Mouse (Mus musculus) heart, adult 9 months (tissue): ENCODE data around the gene Cfap161.

Experiments
- DNase-seq, 2 experiments: peaks; one replicate each; pipeline ENCODE4 v3.0.0; 2022; ENCODE audit warnings: low spot score in 2 of 2

Cfap161 gene

DNA sequence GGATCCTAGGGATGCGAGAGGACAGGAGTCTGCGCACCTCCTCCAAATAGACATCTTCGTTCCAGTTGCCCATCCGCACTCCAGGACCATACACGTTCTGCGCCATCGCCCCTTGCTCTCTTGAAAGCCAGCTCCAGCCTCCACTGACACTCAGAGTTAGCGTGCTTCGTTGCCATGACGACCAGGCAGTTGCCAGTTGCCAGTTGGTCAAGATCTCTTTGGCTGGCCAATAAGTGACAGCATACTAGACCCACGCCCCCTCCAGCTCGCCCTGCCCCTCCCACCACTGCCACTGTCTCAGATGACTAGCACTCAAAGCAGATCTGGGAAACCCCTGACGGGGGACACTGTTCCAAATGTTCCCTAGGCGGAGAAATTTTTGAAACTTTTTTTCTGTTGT, at the start of gene Cfap161:
Gene Cfap161 (minus strand): TSS at position 176 of the 400 bp plus-strand sequence.
- no peak for DNase-seq

- DNase-seq: peak; percentile 4 to 5
These were observed 48.0 kb upstream of the Cfap161 start for GRCm38 (mm10) chr7:83842486-83843259.

- no peak for DNase-seq
These were observed 45.4 kb upstream of the Cfap161 start for GRCm38 (mm10) chr7:83840076-83840475.

GRCm38 (mm10) chr7:83838525-83839224, 44.0 kb upstream of the Cfap161 start:
- no peak for DNase-seq

DNA sequence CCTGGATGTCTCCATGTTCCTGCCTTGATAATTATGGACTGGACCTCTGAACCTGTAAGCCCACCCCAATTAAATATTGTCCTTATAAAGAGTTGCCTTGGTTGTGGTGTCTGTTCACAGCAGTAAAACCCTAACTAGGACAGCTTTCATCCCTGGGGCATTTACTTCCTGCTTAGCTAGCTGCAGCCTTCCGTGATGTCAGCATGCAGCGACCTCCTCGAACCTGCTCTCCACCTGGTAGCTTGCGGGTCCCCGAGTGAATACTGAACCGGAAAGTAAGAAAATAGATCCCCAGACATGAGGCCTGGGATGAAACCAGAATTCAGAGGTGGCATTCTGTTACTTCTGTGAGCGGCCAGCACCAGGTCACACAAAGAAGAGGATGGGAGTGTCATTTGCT, 34.7 kb upstream of the Cfap161 start:
- no peak for DNase-seq

DNA sequence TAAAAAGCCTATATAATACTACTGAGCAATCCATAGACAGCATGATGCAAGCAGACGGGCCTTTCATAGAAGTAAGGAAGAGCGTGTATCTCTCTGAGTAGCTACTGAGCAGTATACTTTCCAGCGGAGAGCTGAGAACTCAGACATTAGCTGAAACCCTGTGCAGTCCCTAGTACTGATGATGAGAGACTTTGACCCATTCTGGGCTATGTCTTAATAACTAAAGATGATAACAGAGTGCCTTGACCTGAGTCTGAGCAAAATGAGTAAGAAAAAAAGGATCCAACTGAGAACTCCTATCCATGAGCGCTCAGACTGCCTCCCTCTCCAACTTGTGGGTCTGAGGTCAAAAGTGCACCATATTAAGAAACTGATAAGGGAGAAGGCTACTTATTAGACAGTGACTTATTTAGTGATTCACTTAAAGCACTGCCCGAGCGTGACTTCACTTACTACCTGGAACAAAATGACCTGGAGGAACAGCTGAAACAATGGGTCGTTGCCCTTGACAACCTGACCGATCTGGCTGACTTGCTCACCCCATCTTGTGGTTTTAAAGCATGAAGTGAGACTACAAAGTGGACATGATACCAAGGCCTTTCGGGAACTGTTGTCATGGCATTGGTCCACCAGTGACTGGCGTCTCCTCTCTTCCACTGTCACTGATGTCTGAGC, 32.9 kb upstream of the Cfap161 start:
- no peak for DNase-seq

- no peak for DNase-seq
These were observed 32.1 kb upstream of the Cfap161 start for GRCm38 (mm10) chr7:83826808-83827207.

DNA sequence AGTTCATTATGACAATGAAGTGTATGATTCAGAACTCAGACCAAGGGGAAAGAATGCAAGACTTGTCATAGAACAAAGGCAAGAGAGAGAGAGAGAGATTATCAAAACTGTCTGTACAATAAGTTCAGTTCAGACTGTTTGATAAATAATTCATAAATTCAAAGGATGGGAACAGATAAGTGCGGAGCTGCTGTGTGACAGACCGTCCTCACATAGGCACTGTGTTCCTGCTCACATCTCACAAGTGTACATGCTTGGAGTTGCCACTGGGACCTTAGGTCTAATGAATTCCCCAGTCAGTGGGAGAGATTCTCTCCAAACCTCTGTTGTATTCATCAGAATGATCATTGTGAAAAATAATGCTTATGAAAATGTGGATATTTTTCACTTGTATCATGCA, 27.3 kb upstream of the Cfap161 start:
- no peak for DNase-seq

DNA sequence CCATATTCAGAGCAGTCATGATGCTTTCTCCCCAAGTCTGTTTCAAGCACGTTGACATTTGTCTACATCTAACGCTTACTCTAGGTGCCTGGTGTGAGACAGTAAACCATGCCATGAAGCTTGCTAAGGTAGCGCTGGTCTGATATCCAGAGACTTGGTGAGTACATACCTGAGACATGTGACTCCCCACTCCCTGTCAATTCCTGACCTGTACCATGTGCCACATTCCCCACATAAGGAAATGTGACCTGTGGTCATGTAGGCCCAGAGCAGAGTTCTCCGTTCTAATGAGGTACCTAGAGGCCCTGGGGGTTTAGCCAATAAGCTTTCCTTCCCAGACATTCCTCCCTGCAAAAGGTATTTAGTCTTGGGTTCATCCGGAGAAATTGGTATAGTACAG, 22.2 kb upstream of the Cfap161 start:
- no peak for DNase-seq

DNA sequence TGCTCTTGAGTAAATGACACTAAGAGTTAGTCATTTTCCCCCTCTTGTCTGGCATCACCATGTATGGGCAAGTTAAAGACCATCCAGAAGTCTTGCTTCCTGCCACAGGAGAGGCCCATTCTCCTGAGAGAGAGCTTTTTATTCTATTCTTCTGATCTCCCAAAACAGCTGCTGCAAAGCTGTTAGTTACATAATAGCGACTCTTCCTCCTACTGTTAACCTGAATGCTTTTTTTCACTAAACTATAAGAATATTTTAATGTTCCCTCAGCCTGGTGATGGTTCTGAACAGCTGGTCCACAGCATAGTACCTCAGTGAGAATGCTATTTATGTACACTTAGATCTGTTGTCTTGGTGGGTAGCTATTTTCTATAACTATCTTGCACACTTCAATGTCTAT, 21.0 kb upstream of the Cfap161 start:
- no peak for DNase-seq

GRCm38 (mm10) chr7:83813993-83814392, 19.3 kb upstream of the Cfap161 start:
- DNase-seq: peak; percentile 54 to 65

GRCm38 (mm10) chr7:83813465-83813864, 18.8 kb upstream of the Cfap161 start:
- no peak for DNase-seq

- no peak for DNase-seq
These were observed 18.3 kb upstream of the Cfap161 start for GRCm38 (mm10) chr7:83813016-83813415.

GRCm38 (mm10) chr7:83812581-83812980, 17.9 kb upstream of the Cfap161 start:
- DNase-seq: no peak

- no peak for DNase-seq
These were observed 17.2 kb upstream of the Cfap161 start for GRCm38 (mm10) chr7:83811916-83812315.

DNA sequence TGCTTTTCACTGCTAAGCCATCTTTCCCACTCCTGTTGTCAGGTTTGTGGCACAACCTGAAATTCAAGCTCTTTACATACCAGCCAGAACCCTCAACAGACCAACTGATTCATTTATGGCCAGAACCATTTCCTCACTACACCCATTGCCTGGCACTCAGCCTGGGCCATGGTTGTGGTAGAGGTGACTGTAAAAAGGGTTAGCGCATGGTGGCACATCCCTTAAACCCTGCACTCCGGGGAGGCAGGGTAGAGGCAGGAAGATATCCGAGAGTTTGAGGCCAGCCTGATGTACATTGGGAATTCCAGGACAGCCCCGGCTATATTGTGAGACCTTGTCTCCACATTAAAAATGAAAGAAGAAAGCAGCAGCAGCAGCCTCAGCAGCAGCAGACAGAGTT, 16.8 kb upstream of the Cfap161 start:
- DNase-seq: no peak

GRCm38 (mm10) chr7:83810141-83811100, 15.7 kb upstream of the Cfap161 start:
- peak; percentile 71 to 83 for DNase-seq

DNA sequence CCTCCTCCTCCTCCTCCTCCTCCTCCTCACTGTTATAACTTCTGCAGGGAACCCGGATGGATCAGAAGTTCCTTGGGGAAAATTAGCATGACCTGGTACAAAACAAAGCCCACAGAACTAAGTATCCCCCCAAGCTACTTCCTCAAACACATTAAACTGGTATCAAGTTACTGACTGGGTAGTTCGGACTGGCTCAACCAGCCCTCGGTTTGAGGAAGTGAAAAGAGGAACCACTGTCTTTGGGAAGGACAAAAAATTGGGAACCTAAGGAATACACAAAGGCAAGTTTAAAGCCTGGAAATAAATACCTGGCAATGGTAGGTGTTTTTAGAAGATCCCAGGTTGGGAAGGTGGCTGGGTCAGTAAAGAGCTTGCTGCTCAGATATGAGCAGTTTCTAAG, 15.0 kb upstream of the Cfap161 start:
- DNase-seq: peak in 1 of 2 experiments; percentile 43

- peak; percentile 76 to 85 for DNase-seq
These were observed 14.4 kb upstream of the Cfap161 start for GRCm38 (mm10) chr7:83809060-83809459.

GRCm38 (mm10) chr7:83806934-83807333, 12.3 kb upstream of the Cfap161 start:
- no peak for DNase-seq

DNA sequence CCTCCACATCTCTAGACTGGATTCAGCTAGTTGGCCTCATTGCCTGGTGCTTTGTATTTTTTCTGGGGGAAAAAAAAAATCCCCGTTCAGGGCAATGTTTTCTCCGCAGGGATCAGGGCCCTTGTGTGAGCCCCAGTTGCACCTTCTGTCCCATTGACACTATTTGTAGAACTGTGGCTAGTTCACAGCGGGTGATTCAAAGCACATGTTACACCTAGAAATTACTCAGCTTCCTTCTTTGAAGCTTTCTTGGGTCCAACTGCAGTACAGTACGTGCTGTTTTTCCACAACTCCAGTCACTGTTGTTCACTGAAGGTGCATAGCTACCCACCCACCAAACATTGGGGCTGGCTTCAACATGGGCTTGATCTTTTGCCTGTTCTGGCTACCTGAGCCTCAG, 9.1 kb upstream of the Cfap161 start:
- DNase-seq: no peak
